Mouse (Mus musculus): ENCODE results near the gene Igfbp5.
A peak's percentile ranks its signal among the peaks of the same experiment; 100 is the strongest.

The Igfbp5 gene

GRCm38 (mm10) chr1:72869275-72869674, 5.4 kb downstream of the Igfbp5 start:
- no peak for DNase-seq (ENCODE audit: low spot score in 2 of 2)

GRCm38 (mm10) chr1:72868429-72869215, 6.1 kb downstream of the Igfbp5 start:
- no peak for DNase-seq (ENCODE audit: low spot score in 2 of 2)

- DNase-seq (ENCODE audit: low spot score in 2 of 2), result no peak
Measured at GRCm38 (mm10) chr1:72867346-72867745, 7.3 kb downstream of the Igfbp5 start.

DNA sequence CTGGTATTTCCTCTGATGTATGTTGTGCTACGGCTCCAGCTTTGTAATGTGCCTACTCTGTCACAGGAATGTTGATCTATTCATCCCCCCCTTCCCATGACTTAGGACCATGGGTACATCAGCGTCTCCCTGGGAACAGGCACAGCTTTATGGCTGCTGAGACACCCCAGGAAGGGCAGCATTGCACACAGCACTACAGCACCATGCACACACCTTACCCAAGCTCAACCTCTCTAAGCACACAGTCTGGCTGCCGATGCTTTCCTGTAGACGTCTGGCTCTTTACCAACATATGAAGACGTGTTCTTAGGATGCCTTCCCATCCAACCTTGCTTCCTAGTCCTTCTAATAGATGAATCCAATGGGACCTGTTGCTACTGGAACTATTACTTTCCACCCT, 8.3 kb downstream of the Igfbp5 start:
- no peak for DNase-seq (ENCODE audit: low spot score in 2 of 2)

DNA sequence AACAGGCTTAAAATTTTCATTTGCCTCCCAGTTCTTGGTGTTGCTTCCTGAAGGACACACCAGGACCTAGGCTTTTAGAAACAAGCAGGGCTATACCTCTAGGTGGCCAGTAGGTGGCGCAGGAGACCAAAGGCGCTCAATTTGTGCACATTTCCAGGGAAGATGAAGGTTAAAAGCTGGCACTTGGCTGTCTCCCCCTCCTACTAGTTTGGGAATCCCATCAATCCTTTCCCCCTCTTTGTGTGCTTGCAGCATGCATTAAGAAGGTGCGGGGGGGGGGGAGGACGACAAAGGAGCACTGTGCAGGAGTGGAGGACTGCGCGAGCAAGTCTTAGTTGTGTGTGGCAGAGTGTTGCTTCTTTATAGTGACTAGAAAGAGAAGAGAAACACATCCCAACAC, 8.8 kb downstream of the Igfbp5 start:
- peak; percentile 77 to 88 for DNase-seq (ENCODE audit: low spot score in 2 of 2)

- DNase-seq (ENCODE audit: low spot score in 2 of 2), result no peak
Measured at GRCm38 (mm10) chr1:72864272-72864671, 10.4 kb downstream of the Igfbp5 start.

DNA sequence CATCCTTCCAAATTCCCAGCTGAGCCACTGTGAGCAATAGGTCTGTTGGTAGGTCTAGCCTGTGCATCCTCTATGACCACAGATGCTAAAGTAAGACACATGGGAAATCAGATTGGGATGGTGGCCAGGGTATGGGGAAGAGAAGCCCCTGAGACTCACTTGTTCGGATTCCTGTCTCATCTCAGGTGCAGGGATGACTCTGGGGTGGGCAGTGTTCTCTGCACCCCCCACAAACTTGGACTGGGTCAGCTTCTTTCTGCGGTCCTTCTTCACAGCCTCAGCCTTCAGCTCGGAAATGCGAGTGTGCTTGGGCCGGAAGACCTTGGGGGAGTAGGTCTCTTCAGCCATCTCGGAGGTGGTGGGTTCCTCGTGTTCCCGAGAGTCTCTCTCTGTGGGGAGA, 11.0 kb downstream of the Igfbp5 start:
- DNase-seq (ENCODE audit: low spot score in 2 of 2), result no peak

- no peak for DNase-seq (ENCODE audit: low spot score in 2 of 2)
Measured at GRCm38 (mm10) chr1:72862248-72862647, 12.4 kb downstream of the Igfbp5 start.

- DNase-seq (ENCODE audit: low spot score in 2 of 2), result no peak
Measured at GRCm38 (mm10) chr1:72861702-72862101, 13.0 kb downstream of the Igfbp5 start.

DNA sequence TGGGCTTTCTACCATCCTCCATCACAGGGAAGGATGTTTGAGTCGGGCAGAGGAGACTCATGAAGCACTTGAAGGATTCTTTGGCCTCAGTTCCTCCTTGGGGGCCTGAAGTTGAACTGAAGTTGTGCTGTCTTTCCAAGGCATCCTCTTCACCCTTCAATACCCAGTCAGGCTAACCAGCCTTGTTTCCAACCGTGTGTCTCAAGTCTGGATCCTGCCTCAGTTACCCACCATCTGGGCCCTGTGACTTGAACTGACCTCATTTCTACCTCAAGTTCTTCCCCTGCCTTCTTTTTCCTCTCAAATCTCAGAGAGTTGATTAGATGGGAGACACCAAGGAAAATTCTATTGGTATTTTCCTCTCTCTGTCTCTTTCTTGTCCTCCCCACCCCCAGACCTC, 14.2 kb downstream of the Igfbp5 start:
- DNase-seq (ENCODE audit: low spot score in 2 of 2), result no peak

- DNase-seq (ENCODE audit: low spot score in 2 of 2), result no peak
Measured at GRCm38 (mm10) chr1:72859963-72860362, 14.7 kb downstream of the Igfbp5 start.

GRCm38 (mm10) chr1:72858874-72859273, 15.8 kb downstream of the Igfbp5 start:
- no peak for DNase-seq (ENCODE audit: low spot score in 2 of 2)

DNA sequence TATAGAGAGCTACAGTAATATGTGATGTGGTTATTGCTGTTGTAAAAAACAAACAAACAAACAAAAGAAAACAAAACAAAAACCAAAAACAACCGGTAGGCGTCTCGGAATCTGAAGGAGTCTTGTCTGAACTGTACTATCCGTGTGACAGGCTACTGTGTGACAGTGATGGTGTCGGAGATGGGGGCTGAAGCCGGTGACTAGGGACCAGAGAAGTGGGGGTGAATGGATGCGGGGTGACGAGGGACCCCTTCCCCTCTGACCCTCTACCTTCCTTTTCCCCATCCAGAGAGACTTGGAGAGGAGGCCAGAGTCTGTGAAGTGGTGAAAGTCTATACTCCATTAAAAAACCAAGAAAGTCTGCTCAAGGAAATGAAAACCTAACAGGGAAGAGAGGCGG, 16.4 kb downstream of the Igfbp5 start:
- DNase-seq (ENCODE audit: low spot score in 2 of 2), result no peak

GRCm38 (mm10) chr1:72857631-72858030, 17.1 kb downstream of the Igfbp5 start:
- no peak for DNase-seq (ENCODE audit: low spot score in 2 of 2)

- DNase-seq (ENCODE audit: low spot score in 2 of 2), result no peak
Measured at GRCm38 (mm10) chr1:72857142-72857541, 17.5 kb downstream of the Igfbp5 start.

- DNase-seq (ENCODE audit: low spot score in 2 of 2), result no peak
Measured at GRCm38 (mm10) chr1:72856209-72856909, 18.3 kb downstream of the Igfbp5 start.

DNA sequence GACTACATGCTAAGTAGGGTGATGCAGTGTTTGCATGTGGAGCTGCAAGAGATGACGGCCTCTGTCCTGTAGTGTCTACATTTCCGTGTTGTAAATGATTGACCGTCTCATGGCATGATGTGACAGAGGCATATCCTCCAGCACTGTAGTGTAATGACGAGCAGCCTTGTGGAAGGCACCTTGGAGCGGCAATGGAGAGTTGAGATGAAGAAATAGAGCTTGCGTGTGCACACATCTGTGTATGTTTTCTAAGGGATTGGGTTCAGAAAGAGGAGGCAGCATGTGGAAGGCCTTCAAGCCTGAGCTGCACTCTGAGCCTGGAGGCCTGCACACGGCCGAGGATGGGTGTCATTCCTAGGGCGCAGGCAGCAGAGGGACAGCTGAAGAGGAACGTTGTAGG, 19.0 kb downstream of the Igfbp5 start:
- DNase-seq (ENCODE audit: low spot score in 2 of 2), result no peak

DNA sequence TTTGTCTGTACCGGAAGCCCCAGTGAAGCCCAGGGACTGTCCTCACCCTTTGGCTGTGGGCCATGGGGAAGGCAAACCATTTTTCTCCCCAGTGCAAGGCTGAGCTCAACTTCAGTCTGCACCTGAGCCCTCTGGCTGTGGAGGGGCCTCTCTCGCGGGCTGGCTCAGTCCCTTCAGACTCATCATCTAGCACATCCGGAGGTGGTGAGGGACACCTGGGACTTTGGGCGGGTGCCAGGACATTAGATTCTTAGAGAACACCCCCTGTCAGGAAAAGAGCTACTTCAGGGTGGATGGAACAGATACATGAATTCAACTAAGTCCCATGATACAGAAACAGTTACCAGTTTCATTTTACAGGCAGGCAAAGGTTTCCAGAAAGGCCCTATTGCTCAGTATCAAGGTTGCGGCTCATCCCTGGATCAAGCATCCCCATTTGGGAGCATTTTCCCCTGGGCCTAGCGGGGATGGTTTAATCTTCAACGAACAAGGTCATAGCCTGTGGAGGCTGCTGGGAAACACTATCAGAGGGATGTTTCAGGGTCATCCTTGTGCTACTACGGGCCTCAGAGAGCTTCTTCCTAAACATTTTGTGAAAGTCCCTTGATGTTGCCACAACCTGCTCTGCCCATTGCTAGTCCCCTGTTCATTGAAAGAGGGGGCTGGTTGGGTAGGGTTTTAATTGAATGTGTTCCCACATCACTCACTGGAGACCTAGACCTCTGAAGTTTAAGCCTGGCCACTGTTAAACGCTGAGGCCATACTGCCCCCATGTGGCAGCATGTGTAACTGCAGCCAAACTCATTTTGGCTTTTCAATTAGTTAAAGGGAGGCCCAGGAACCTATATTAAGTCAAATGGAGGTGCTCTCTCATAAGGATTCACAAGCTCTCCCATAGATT, 20.1 kb downstream of the Igfbp5 start:
- peak; percentile 66 to 74 for DNase-seq (ENCODE audit: low spot score in 2 of 2)

DNA sequence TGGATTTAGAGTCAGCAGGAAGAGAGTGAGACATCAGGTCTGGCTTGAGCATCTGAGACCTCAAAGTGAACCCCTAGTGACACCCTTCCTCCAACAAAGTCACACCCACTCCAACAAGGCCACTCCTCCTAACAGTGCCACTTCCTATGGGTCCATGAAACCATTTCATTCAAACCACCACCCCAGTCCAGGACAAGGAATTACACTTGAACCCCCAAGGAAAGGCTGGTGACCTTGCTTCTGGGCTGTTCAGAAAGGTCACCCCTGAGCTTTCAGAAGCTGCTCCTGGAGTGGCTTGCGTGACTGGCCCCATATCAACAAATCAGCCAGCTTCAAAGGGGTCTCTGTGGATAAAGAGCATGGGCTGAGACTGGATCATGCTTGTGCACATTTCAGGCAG, 20.9 kb downstream of the Igfbp5 start:
- no peak for DNase-seq (ENCODE audit: low spot score in 2 of 2)

DNA sequence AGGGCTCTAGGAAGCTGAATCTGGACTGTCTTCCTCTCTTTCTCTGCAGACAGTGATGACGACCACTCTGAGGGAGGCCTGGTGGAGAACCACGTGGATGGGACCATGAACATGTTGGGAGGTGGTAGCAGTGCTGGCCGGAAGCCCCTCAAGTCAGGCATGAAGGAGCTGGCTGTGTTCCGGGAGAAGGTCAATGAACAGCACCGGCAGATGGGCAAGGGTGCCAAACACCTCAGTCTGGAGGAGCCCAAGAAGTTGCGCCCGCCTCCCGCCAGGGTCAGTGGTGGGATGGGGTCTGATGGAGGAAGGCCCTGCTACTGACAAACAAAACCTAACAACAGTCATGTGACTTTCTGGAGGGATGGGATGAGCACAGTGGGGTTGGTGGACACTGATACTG, 25.6 kb downstream of the Igfbp5 start:
- no peak for DNase-seq (ENCODE audit: low spot score in 2 of 2)

GRCm38 (mm10) chr1:72847849-72848380, 26.8 kb downstream of the Igfbp5 start:
- DNase-seq (ENCODE audit: low spot score in 2 of 2), result no peak

DNA sequence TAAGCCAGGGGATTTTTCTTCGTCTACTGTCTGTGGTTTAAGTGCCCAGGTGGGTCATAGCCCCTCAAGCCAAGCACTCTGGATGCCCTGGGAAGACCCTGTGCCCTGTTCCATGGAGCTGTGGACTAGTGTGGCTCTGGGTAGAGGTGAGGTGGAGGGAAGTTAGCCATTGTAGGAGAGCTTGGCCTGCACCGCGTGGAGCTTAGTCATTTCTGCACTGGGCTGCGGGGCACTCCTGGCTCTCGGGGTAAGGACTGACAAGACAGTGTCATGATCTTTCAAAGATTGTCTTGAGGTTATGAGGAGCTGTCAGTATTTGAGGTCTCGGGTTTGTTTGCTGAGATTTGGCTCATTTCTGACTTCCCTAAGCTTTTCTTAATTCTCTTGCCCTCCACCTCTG, 30.0 kb downstream of the Igfbp5 start:
- DNase-seq (ENCODE audit: low spot score in 2 of 2), result no peak

Data from right cerebral cortex, adult 2 months (tissue).